Mouse (Mus musculus) G1E (cell line): ENCODE results near the gene Utp18. TPM values are rescaled to one million over a fixed set of nuclear protein-coding genes. Genes with fewer than 3 reads are reported as not detected.

Experiments used
- ATAC-seq: 2 replicates; pipeline ENCODE4 v1.8.0; 2016; ENCODE audit warnings: mild to moderate bottlenecking; ENCODE audit not compliant: insufficient number of reproducible peaks, poor library complexity, low FRiP score, severe bottlenecking; ENCODE audit errors: extremely low read depth
- DNase-seq: peaks from one replicate; pipeline ENCODE4 v3.0.0; 2012; ENCODE audit warnings: low spot score
- H3K27me3 ChIP-seq: 2 replicates; pipeline ENCODE4 v1.6.1; 2012; ENCODE audit warnings: mild to moderate bottlenecking, low read length, inconsistent platforms; ENCODE audit not compliant: insufficient read depth
- H3K36me3 ChIP-seq: replicated peaks from 2 replicates; pipeline ENCODE3; 2012; ENCODE audit warnings: mild to moderate bottlenecking, inconsistent platforms
- H3K4me1 ChIP-seq: 2 replicates; pipeline ENCODE4 v1.6.1; 2012; ENCODE audit warnings: low read depth, low read length, inconsistent platforms, mixed read lengths; ENCODE audit not compliant: insufficient read depth
- H3K4me3 ChIP-seq: 2 replicates; pipeline ENCODE4 v1.5.1; 2012; ENCODE audit warnings: low read depth, mild to moderate bottlenecking, inconsistent platforms, low read length, moderate library complexity, mixed read lengths
- H3K9me3 ChIP-seq: replicated peaks from 2 replicates; pipeline ENCODE4 v1.6.1; 2012; ENCODE audit warnings: inconsistent platforms
- CTCF ChIP-seq: IDR thresholded peaks from 2 replicates; pipeline ENCODE4 v1.5.1; 2012; ENCODE audit warnings: low read depth, low read length, inconsistent platforms, mixed read lengths
- GATA1 ChIP-seq: IDR thresholded peaks from 2 replicates; pipeline ENCODE4 v1.6.1; 2012; ENCODE audit warnings: borderline replicate concordance, low read length, inconsistent platforms, mixed read lengths
- GATA2 ChIP-seq: IDR thresholded peaks from 2 replicates; pipeline ENCODE4 v1.6.1; 2012; ENCODE audit warnings: low read depth, low read length, inconsistent platforms, borderline replicate concordance
- POLR2AphosphoS5 ChIP-seq: IDR thresholded peaks from 2 replicates; pipeline ENCODE4 v1.6.1; 2012; ENCODE audit warnings: low read depth, low read length, inconsistent platforms; ENCODE audit not compliant: insufficient replicate concordance
- TAL1 ChIP-seq: conservative IDR thresholded peaks from 2 replicates; pipeline ENCODE4 v1.6.1; 2012; ENCODE audit warnings: low read depth, low read length, inconsistent platforms, mixed read lengths
- polyA plus RNA-seq: library from polyadenylated mRNA; stranded (reverse); fragments of >175 nt; gene quantifications from 2 replicates; pipeline ENCODE4 v1.2.3, GENCODE M21; 2012
- total RNA-seq, 2 experiments: library from RNA; stranded (forward) in 1 of 2; stranded (reverse) in 1 of 2; fragments of 200-1000 nt in 1 of 2; fragments of >200 nt in 1 of 2; fragmentation: Nextera tagmentation in 1 of 2; gene quantifications; 2 replicates each; pipeline ENCODE4 v1.2.3; 2014 to 2017

The Utp18 gene
- total and polyA plus RNA-seq, 3 experiments, result 21.9 to 50.9 (median 22.3) TPM

DNA sequence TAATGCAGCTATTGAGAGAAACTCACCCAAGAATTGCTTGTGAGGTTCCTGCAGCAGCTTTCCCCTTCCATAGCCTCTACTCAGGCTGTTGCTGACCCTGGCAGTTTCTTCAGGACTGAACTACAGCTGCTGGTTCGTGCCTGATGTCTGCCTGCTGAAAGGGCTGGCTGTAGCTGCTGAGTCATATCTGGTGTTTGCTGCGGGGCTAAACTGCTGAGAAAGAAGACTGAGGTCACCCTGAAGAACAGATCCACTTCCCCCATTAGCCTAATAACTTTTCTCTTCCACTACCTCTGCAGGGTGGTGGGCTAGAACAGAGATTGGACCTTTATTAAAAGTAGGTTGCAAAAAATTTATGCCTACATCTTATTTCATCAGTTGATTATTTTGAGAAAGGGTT lies 49.8 kb downstream of the Utp18 start:
- no peaks in the 10 kb centered on the region for H3K9me3 ChIP-seq
- no peaks in the 10 kb centered on the region for H3K36me3 ChIP-seq
- ATAC-seq (no peak), DNase-seq (no peak)
- no peak for TF ChIP-seq GATA2
- TF ChIP-seq POLR2AphosphoS5, result no peak
- no peak for TF ChIP-seq GATA1
- TF ChIP-seq CTCF, result no peak
- no peak for TF ChIP-seq TAL1
- no peaks in the 10 kb centered on the region for H3K4me1 ChIP-seq
- peaks cover 3% of the 10 kb centered on the region for H3K27me3 ChIP-seq
- H3K4me3 ChIP-seq, result no peak overlapping the region

DNA sequence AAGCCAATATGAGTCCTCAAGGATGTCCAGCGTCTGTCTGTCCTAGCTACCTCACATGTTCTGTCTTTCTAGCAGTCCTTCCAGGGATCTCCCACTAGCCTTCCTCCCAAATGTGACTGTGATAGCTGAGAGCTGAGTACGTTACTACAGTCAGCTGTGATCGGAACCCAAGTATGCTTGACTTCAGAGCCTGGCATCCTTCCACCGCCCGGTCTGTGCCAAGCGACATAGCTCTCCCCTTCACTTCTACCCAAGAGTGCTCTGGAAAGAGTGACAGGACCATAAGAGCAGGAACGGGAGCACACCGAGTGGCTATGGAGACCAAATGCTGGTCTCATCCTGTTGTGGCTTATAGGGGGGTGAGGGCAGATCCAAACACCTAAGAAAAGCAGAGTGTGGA lies 55.6 kb downstream of the Utp18 start:
- TF ChIP-seq POLR2AphosphoS5, result no peak
- no peak for TF ChIP-seq CTCF
- TF ChIP-seq GATA2, result no peak
- TF ChIP-seq GATA1, result no peak
- no peak for TF ChIP-seq TAL1

DNA sequence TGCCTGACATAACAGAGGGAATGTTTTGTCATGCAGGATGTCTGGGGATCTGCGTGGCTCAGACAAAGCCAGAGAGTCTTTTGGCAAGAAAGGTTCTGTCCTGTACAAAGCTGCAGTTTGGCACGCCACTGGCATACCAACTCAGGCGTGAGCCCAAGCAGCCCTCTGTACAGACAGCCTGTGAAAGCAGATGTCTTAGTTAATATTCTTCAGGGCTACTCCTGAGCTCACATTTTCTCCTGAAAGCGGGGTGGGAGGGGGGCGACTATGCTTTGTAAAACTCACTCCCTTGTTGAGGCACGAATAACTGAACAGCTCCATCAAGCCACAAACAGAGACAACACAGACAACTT lies 56.3 kb downstream of the Utp18 start:
- H3K4me3 ChIP-seq, result no peak overlapping the region
- DNase-seq, result no peak
- H3K27me3 ChIP-seq, result no peaks in the 10 kb centered on the region
- no peaks in the 10 kb centered on the region for H3K4me1 ChIP-seq
- H3K36me3 ChIP-seq, result no peaks in the 10 kb centered on the region
- no peak for TF ChIP-seq GATA1
- TF ChIP-seq POLR2AphosphoS5, result no peak
- TF ChIP-seq CTCF, result no peak
- TF ChIP-seq TAL1, result no peak
- TF ChIP-seq GATA2, result no peak
- no peak for ATAC-seq
- H3K9me3 ChIP-seq, result no peaks in the 10 kb centered on the region

More for the DNA sequence above, 55.6 kb downstream of the Utp18 start:
- Histone ChIP-seq H3K27me3 (no peaks in the 10 kb centered on the region), H3K4me3 (no peak overlapping the region), H3K36me3 (no peaks in the 10 kb centered on the region), H3K4me1 (no peaks in the 10 kb centered on the region), H3K9me3 (no peaks in the 10 kb centered on the region)
- no peak for DNase-seq
- no peak for ATAC-seq

DNA sequence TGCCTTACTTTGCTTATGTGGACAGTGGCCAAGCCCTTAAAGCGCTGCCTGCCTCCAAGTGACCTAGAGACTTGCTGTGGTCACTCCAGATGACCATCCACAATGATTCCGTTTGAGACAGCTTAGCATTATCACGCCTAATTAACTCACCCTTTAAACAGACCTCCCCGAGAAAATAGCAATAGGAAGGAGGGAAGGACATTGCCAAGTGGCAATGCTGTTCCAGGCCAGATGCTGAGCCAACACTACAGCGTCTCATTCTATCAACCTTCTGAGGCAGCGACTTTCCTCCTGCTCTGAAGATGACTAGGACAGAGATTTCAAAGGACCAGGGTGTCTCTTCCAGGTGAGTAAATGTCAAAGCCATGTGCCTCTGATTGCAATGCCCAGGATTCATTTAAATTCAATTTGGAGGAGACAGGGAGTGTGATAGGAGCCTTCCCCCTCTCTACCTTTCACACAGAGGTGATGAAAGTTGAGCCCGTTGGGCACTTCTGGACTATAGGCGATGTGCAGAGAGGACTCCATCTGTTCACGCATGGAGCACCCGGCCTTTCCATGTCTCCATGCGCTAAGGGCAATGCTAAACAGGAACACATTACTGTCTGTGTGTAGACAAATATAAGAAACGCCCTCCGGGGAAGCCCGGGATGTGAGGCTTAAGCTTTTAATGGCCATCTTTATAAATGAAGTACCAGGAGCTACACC lies 56.8 kb downstream of the Utp18 start:
- no peak overlapping the region for H3K4me3 ChIP-seq
- TF ChIP-seq POLR2AphosphoS5 (no peak), TAL1 (no peak), GATA1 (no peak), CTCF (no peak), GATA2 (no peak)
- H3K27me3 ChIP-seq, result no peaks in the 10 kb centered on the region
- no peak for ATAC-seq
- H3K36me3 ChIP-seq, result no peaks in the 10 kb centered on the region
- DNase-seq, result no peak
- no peaks in the 10 kb centered on the region for H3K4me1 ChIP-seq
- no peaks in the 10 kb centered on the region for H3K9me3 ChIP-seq

DNA sequence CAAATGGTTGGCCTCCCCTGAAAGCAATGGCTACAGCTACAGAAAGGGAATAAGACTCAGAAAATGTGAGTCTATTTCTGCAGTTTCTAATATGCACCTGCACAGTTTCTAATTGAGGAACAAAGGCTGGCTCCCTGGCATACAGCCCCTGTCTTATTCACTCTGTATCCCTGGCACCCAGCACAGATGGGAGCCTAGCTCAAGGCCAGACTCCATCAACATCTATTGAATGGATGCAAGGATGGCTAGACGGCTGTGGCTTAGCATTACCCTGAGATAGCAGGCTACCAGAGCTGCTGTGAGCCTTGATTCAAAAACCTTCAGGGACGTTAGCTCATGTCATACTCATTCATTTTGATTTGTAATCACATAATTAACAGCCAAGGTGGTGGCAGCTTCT lies 63.3 kb downstream of the Utp18 start:
- ATAC-seq (no peak), DNase-seq (no peak)
- Histone ChIP-seq H3K27me3 (no peaks in the 10 kb centered on the region), H3K4me3 (no peak overlapping the region), H3K36me3 (no peaks in the 10 kb centered on the region), H3K9me3 (no peaks in the 10 kb centered on the region), H3K4me1 (no peaks in the 10 kb centered on the region)
- TF ChIP-seq GATA1 (no peak), TAL1 (no peak), CTCF (no peak), GATA2 (no peak), POLR2AphosphoS5 (no peak)

DNA sequence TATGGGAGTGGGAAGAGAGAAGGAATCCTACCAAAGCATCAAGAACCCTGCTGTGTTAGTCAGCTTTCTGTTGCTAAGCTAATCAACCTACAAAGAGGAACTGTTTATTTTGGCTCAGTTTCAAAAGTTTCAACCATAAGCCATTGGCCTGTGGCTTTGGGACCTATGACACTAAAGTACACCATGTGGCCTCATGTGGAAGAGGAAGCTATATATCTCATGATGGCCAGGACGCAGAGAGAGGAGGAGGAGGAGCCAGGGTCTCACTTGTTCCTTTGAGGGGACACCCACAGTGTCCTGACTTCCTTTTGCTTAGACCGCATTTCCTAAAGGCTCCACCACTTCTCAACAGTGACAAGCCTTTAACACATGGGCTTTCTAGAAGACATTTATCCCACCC lies 64.0 kb downstream of the Utp18 start:
- TF ChIP-seq GATA1 (no peak), TAL1 (no peak), CTCF (no peak), POLR2AphosphoS5 (no peak), GATA2 (no peak)
- Histone ChIP-seq H3K27me3 (no peaks in the 10 kb centered on the region), H3K9me3 (no peaks in the 10 kb centered on the region), H3K4me3 (no peak overlapping the region), H3K4me1 (no peaks in the 10 kb centered on the region), H3K36me3 (no peaks in the 10 kb centered on the region)
- ATAC-seq, result no peak; the same call in 1 of the 2 replicates
- no peak for DNase-seq
